Mouse (Mus musculus) E14TG2a.4 (cell line): ENCODE measurements around the gene Ralb.

Source experiments
- CTCF ChIP-seq: conservative IDR thresholded peaks from 2 replicates; pipeline ENCODE4 v1.5.1; 2014; ENCODE audit warnings: low read length
- NANOG ChIP-seq: IDR thresholded peaks from 2 replicates; pipeline ENCODE4 v1.6.1; 2014; ENCODE audit warnings: borderline replicate concordance, low read length, mixed read lengths
- POU5F1 ChIP-seq: IDR thresholded peaks from 2 replicates; pipeline ENCODE4 v1.6.1; 2014; ENCODE audit warnings: low read length, borderline replicate concordance

- peak; percentile 75 for TF ChIP-seq CTCF
- TF ChIP-seq POU5F1: no peak
- no peak for TF ChIP-seq NANOG
These were observed 81.1 kb downstream of the Ralb start for GRCm38 (mm10) chr1:119423510-119423909.
